Mouse (Mus musculus): ENCODE results near the gene Itprid1.

GRCm38 (mm10) chr6:55852589-55852988, 15.9 kb downstream of the Itprid1 start:
- TF ChIP-seq GATA1 (IDR thresholded peaks at IDR 0.05; ENCODE audit: borderline replicate concordance, low read length), result no peak
- no peak for TF ChIP-seq FLI1 (IDR thresholded peaks at IDR 0.05; ENCODE audit: low read length)
